Mouse (Mus musculus) liver, embryonic 14.5 days (tissue): ENCODE measurements around the gene Krtap6-2. TPM values are rescaled to one million over a fixed set of nuclear protein-coding genes. Genes with fewer than 3 reads are reported as not detected.

Experiments used
- ATAC-seq: fragments of 200-750 bp; cut with Nextera tagmentation; 2 replicates; pipeline ENCODE4 v1.8.0; 2017; ENCODE audit warnings: moderate number of reproducible peaks, mild to moderate bottlenecking, moderate library complexity; ENCODE audit not compliant: insufficient read depth
- DNase-seq, 3 experiments: peaks; one replicate each; pipeline ENCODE4 v3.0.0-alpha.2; 2012 to 2013; ENCODE audit warnings: low read depth in 3 of 3, low spot score in 3 of 3
- H3K27ac ChIP-seq: fragments of 300-500 bp; sonication (generic); 2 replicates; pipeline ENCODE4 v1.5.1; 2014; ENCODE audit warnings: moderate library complexity, mild to moderate bottlenecking, control low read depth, inconsistent platforms
- H3K27me3 ChIP-seq: fragments of 300-500 bp; sonication (generic); 2 replicates; pipeline ENCODE4 v1.6.1; 2014; ENCODE audit warnings: mild to moderate bottlenecking, low read length, moderate library complexity; ENCODE audit not compliant: control insufficient read depth, insufficient read depth
- H3K36me3 ChIP-seq: fragments of 300-500 bp; sonication (generic); replicated peaks from 2 replicates; pipeline ENCODE4 v1.6.1; 2014; ENCODE audit warnings: low read depth; ENCODE audit not compliant: control insufficient read depth, insufficient read depth
- H3K4me1 ChIP-seq, 2 experiments: fragments of 200-500 bp in 1 of 2; fragments of 300-500 bp in 1 of 2; sonication (generic) in 1 of 2; replicated peaks; 2 replicates each; pipeline ENCODE4 v1.6.1; 2012 to 2014; ENCODE audit warnings: antibody characterized with exemption in 1 of 2, inconsistent platforms in 1 of 2, low read length in 1 of 2; ENCODE audit not compliant: control insufficient read depth in 2 of 2, insufficient read depth in 2 of 2
- H3K4me2 ChIP-seq: fragments of 300-500 bp; sonication (generic); 2 replicates; pipeline ENCODE4 v1.6.1; 2014; ENCODE audit warnings: low read depth, mild to moderate bottlenecking, control low read depth, moderate library complexity
- H3K4me3 ChIP-seq, 2 experiments: fragments of 200-500 bp in 1 of 2; fragments of 300-500 bp in 1 of 2; sonication (generic) in 1 of 2; 2 replicates each; pipeline ENCODE4 v1.5.1; 2012 to 2014; ENCODE audit warnings: low read depth in 2 of 2, low read length in 2 of 2, mild to moderate bottlenecking in 2 of 2, control low read depth in 1 of 2, inconsistent platforms in 1 of 2, moderate library complexity in 1 of 2; ENCODE audit not compliant: insufficient read depth in 1 of 2
- H3K9ac ChIP-seq: fragments of 300-500 bp; sonication (generic); replicated peaks from 2 replicates; pipeline ENCODE4 v1.6.1; 2014; ENCODE audit warnings: mild to moderate bottlenecking, control low read depth, moderate library complexity
- H3K9me3 ChIP-seq: fragments of 300-500 bp; sonication (generic); 2 replicates; pipeline ENCODE4 v1.6.1; 2016; ENCODE audit warnings: low read length, mixed read lengths; ENCODE audit not compliant: control insufficient read depth
- CTCF ChIP-seq: IDR thresholded peaks from 2 replicates; pipeline ENCODE4 v1.5.1; 2016; ENCODE audit warnings: antibody characterized with exemption, low read depth, control low read depth
- EP300 ChIP-seq: IDR thresholded peaks from 2 replicates; pipeline ENCODE4 v1.6.1; 2016; ENCODE audit warnings: antibody characterized with exemption, low read depth
- WGBS: fragments of 180-500 bp; shearing (Covaris S2); extraction: QIAGEN DNeasy Blood & Tissue Kit; methylation state at CpG from one replicate; pipeline ENCODE4 v1.1.7; 2014; ENCODE audit not compliant: insufficient replicate concordance; 5-methylcytosine and 5-hydroxymethylcytosine counted together
- polyA plus RNA-seq, 2 experiments: library from polyadenylated mRNA; depleted of rRNA in 1 of 2; stranded (reverse) in 1 of 2; unstranded in 1 of 2; fragments of >200 nt; fragmentation: Nextera tagmentation in 1 of 2; extraction: Ambion mirVana in 1 of 2; gene quantifications; 2 replicates each; pipeline versions ENCODE4 v1.2.1 to v1.2.3; 2012 to 2014

Krtap6-2 gene
- polyA plus RNA-seq, 2 experiments, result not detected

- H3K9ac ChIP-seq, result no peak overlapping the region
- DNase-seq (no peak), ATAC-seq (no peak)
- no peak overlapping the region for H3K4me3 ChIP-seq
- TF ChIP-seq EP300 (no peak), CTCF (no peak)
- 59% methylated on average over 5 of the region's 5 CpGs for WGBS
- H3K27ac ChIP-seq, result no peak overlapping the region
- H3K4me1 ChIP-seq, result no peaks in the 10 kb centered on the region
- no peaks in the 10 kb centered on the region for H3K36me3 ChIP-seq
- no peak overlapping the region for H3K4me2 ChIP-seq
- H3K27me3 ChIP-seq, result no peaks in the 10 kb centered on the region
- no peaks in the 10 kb centered on the region for H3K9me3 ChIP-seq
Observed at GRCm38 (mm10) chr16:89410345-89411068, 9.4 kb downstream of the Krtap6-2 start.

DNA sequence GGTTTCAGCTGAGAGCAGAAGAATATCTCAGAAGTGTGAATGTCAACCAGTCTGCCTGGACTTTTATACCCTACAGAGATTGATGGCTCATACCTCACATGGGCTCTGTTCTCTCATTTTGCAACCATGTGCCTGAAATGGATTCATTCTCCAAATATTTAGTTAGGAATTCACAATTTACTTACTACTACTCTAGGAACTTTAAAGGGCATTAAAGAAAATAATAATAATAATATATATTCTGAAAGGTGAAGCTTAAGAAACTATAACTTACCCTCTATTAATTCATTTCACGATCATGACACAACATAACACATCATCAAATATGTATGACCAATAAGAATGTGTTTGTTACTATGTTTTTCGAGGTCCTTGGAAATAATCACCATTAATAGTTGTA is 16.1 kb downstream of the Krtap6-2 start, which contains the start of gene Krtap21-1:
Krtap21-1 (minus strand) TSS at position 101 of the 400 bp plus-strand sequence.
- Histone ChIP-seq H3K4me2 (no peak within 1 kb of the TSS), H3K4me3 (no peak within 1 kb of the TSS), H3K9me3 (no peaks in the 10 kb centered on the region), H3K4me1 (no peaks in the 10 kb centered on the region), H3K27me3 (no peaks in the 10 kb centered on the region), H3K27ac (no peak within 1 kb of the TSS), H3K36me3 (no peaks in the 10 kb centered on the region), H3K9ac (no peak within 1 kb of the TSS)
- DNase-seq (no peak), ATAC-seq (no peak)
- no peak for TF ChIP-seq EP300
- no peak for TF ChIP-seq CTCF
- 33% methylated on average over 2 of the region's 2 CpGs for WGBS

DNA sequence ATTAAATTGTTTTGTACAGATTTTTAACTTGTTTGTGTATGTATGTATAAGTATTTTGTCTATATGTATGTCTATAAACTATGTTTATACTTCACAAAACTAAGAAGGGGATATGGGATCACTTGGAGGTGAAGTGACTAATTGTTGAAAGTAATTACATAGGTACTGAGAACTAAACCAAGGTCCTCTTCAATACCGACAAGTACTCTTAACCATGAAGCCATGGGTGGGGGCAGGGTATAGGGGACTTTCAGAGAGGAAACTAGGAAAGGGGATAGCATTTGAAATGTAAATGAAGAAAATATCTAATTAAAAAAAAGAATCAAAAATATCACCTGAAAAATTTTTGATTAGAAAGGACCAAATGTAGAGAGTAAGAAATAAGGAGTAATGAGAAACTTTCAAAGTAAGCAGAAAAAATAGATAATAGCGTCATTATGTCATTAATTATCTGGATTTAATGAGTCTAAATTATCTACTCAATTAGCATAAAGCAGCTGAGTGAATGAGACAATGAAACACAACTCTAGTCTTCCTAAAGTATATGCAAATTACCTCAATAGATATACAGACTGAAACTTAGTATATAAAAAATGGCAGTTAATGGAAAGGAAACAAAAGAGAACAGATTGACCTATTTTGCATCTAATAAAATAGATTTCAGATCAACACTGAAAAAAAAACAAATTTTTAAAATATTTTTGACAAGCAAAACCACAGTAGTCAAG is 47.0 kb downstream of the Krtap6-2 start:
- ATAC-seq (no peak), DNase-seq (no peak)
- H3K27ac ChIP-seq, result no peak overlapping the region
- no peak overlapping the region for H3K9ac ChIP-seq
- no peaks in the 10 kb centered on the region for H3K36me3 ChIP-seq
- no peaks in the 10 kb centered on the region for H3K9me3 ChIP-seq
- TF ChIP-seq EP300 (no peak), CTCF (no peak)
- H3K4me3 ChIP-seq, result no peak overlapping the region
- H3K4me2 ChIP-seq, result no peak overlapping the region
- WGBS, result 54% methylated on average over 2 of the region's 2 CpGs
- H3K27me3 ChIP-seq, result no peaks in the 10 kb centered on the region
- no peaks in the 10 kb centered on the region for H3K4me1 ChIP-seq

Other genes starting within 250 kb of the Krtap6-2 start
- gene 1110057P08Rik, start 245.4 kb downstream of the Krtap6-2 start, polyA plus RNA-seq (2012; rRNA removed), result not detected in 2 replicates
- not detected in 2 replicates for gene 1110057P08Rik, start 245.4 kb downstream of the Krtap6-2 start, polyA plus RNA-seq (2014; fragmentation: Nextera tagmentation; extraction: Ambion mirVana)
- not detected in 2 replicates for gene Krtap20-2, start 214.2 kb downstream of the Krtap6-2 start, polyA plus RNA-seq (2012; rRNA removed)
- gene Krtap20-2, start 214.2 kb downstream of the Krtap6-2 start, polyA plus RNA-seq (2014; fragmentation: Nextera tagmentation; extraction: Ambion mirVana), result not detected in 2 replicates
- gene Krtap21-1, start 16.2 kb downstream of the Krtap6-2 start, polyA plus RNA-seq (2012; rRNA removed), result not detected in 2 replicates
- gene Krtap21-1, start 16.2 kb downstream of the Krtap6-2 start, polyA plus RNA-seq (2014; fragmentation: Nextera tagmentation; extraction: Ambion mirVana), result not detected in 2 replicates
- gene Krtap8-1, start 67.8 kb upstream of the Krtap6-2 start, polyA plus RNA-seq (2012; rRNA removed), result not detected in 2 replicates
- gene Krtap8-1, start 67.8 kb upstream of the Krtap6-2 start, polyA plus RNA-seq (2014; fragmentation: Nextera tagmentation; extraction: Ambion mirVana), result not detected in 2 replicates
- gene Krtap7-1, start 88.2 kb upstream of the Krtap6-2 start, polyA plus RNA-seq (2012; rRNA removed), result not detected in 2 replicates
- gene Krtap7-1, start 88.2 kb upstream of the Krtap6-2 start, polyA plus RNA-seq (2014; fragmentation: Nextera tagmentation; extraction: Ambion mirVana), result not detected in 2 replicates
- not detected in 2 replicates for gene Krtap11-1, start 151.1 kb upstream of the Krtap6-2 start, polyA plus RNA-seq (2012; rRNA removed)
- not detected in 2 replicates for gene Krtap11-1, start 151.1 kb upstream of the Krtap6-2 start, polyA plus RNA-seq (2014; fragmentation: Nextera tagmentation; extraction: Ambion mirVana)